Mouse (Mus musculus): Measurements from ENCODE around the gene Zfr2. TPM values are rescaled to one million over a fixed set of nuclear protein-coding genes. Genes with fewer than 3 reads are reported as not detected.

Gene Zfr2
- 8.8 and 10.4 TPM in 2 replicates for polyA plus RNA-seq (2015; fragmentation: Nextera tagmentation; extraction: Ambion mirVana)

- WGBS = 6% methylated on average over 29 of the region's 29 CpGs
- H3K27me3 ChIP-seq (replicated peaks) = peaks cover 31% of the 10 kb centered on the region
These were observed at the start of gene Zfr2 for GRCm38 (mm10) chr10:81232580-81233225. TSS of gene Zfr2 (plus strand) at chr10:81233155.

GRCm38 (mm10) chr10:81183805-81184204 lies 49.1 kb upstream of the Zfr2 start, which contains the start of gene 4930442H23Rik:
TSS of gene 4930442H23Rik (minus strand) at chr10:81183849.
- H3K36me3 ChIP-seq = peaks cover 47% of the 10 kb centered on the region
- no peaks in the 10 kb centered on the region for H3K9me3 ChIP-seq
- no peaks in the 10 kb centered on the region for H3K27me3 ChIP-seq (replicated peaks)
- H3K9ac ChIP-seq = peak within 1 kb of the TSS; percentile 58
- peaks cover 32% of the 10 kb centered on the region for H3K4me1 ChIP-seq
- ATAC-seq (ENCODE audit: insufficient read depth, low FRiP score, low read depth) = no peak
- 76% methylated on average over 5 of the region's 5 CpGs for WGBS
- H3K4me2 ChIP-seq = peak within 1 kb of the TSS; percentile 69
- peak within 1 kb of the TSS; percentile 92 for H3K27ac ChIP-seq
- H3K4me3 ChIP-seq (replicated peaks) = peak within 1 kb of the TSS; percentile 76

More at GRCm38 (mm10) chr10:81232580-81233225, at the start of gene Zfr2:
- Histone ChIP-seq H3K4me1 (peaks cover 10% of the 10 kb centered on the region), H3K4me3 (replicated peaks) (peak within 1 kb of the TSS; percentile 78), H3K4me2 (peak within 1 kb of the TSS; percentile 65), H3K9ac (peak within 1 kb of the TSS; percentile 65), H3K9me3 (no peaks in the 10 kb centered on the region), H3K36me3 (no peaks in the 10 kb centered on the region), H3K27ac (no peak within 1 kb of the TSS)
- ATAC-seq (ENCODE audit: insufficient read depth, low FRiP score, low read depth) = peak; percentile 89

GRCm38 (mm10) chr10:81184765-81185164 lies 48.2 kb upstream of the Zfr2 start:
- Histone ChIP-seq H3K4me1 (peaks cover 22% of the 10 kb centered on the region), H3K9ac (no peak overlapping the region), H3K4me2 (peak overlapping the region; percentile 69; the same call in 1 of the 2 replicates), H3K9me3 (no peaks in the 10 kb centered on the region), H3K27ac (peak overlapping the region; percentile 88), H3K27me3 (replicated peaks) (no peaks in the 10 kb centered on the region), H3K4me3 (replicated peaks) (no peak overlapping the region), H3K36me3 (peaks cover 40% of the 10 kb centered on the region)
- WGBS = 9% methylated on average over 4 of the region's 4 CpGs
- ATAC-seq (ENCODE audit: insufficient read depth, low FRiP score, low read depth) = no peak

- Histone ChIP-seq H3K4me1 (peaks cover 34% of the 10 kb centered on the region), H3K9me3 (no peaks in the 10 kb centered on the region), H3K36me3 (peaks cover 30% of the 10 kb centered on the region), H3K4me3 (replicated peaks) (no peak overlapping the region), H3K27ac (no peak overlapping the region), H3K9ac (no peak overlapping the region), H3K4me2 (no peak overlapping the region), H3K27me3 (replicated peaks) (no peaks in the 10 kb centered on the region)
- no peak for ATAC-seq (ENCODE audit: insufficient read depth, low FRiP score, low read depth)
- WGBS = 93% methylated on average over 9 of the region's 9 CpGs
These were observed 45.8 kb upstream of the Zfr2 start for GRCm38 (mm10) chr10:81187161-81187560.

GRCm38 (mm10) chr10:81189821-81190220 lies 43.1 kb upstream of the Zfr2 start:
- no peak overlapping the region for H3K27ac ChIP-seq
- no peaks in the 10 kb centered on the region for H3K9me3 ChIP-seq
- peaks cover 9% of the 10 kb centered on the region for H3K27me3 ChIP-seq (replicated peaks)
- no peak overlapping the region for H3K4me2 ChIP-seq
- ATAC-seq (ENCODE audit: insufficient read depth, low FRiP score, low read depth) = no peak
- peaks cover 37% of the 10 kb centered on the region for H3K4me1 ChIP-seq
- H3K4me3 ChIP-seq (replicated peaks) = no peak overlapping the region
- peaks cover 24% of the 10 kb centered on the region for H3K36me3 ChIP-seq
- WGBS = 75% methylated on average over 26 of the region's 26 CpGs
- no peak overlapping the region for H3K9ac ChIP-seq

- Histone ChIP-seq H3K27me3 (replicated peaks) (peaks cover 15% of the 10 kb centered on the region), H3K27ac (no peak overlapping the region), H3K36me3 (peaks cover 24% of the 10 kb centered on the region), H3K4me3 (replicated peaks) (no peak overlapping the region), H3K9me3 (no peaks in the 10 kb centered on the region), H3K4me2 (no peak overlapping the region), H3K9ac (no peak overlapping the region), H3K4me1 (peaks cover 37% of the 10 kb centered on the region)
- WGBS = 69% methylated on average over 31 of the region's 31 CpGs
- ATAC-seq (ENCODE audit: insufficient read depth, low FRiP score, low read depth) = no peak
These were observed 42.6 kb upstream of the Zfr2 start for GRCm38 (mm10) chr10:81190236-81190911.

GRCm38 (mm10) chr10:81190912-81191321 lies 42.0 kb upstream of the Zfr2 start:
- no peak for ATAC-seq (ENCODE audit: insufficient read depth, low FRiP score, low read depth)
- Histone ChIP-seq H3K4me3 (replicated peaks) (no peak overlapping the region), H3K27me3 (replicated peaks) (peaks cover 17% of the 10 kb centered on the region), H3K9me3 (no peaks in the 10 kb centered on the region), H3K4me2 (no peak overlapping the region), H3K27ac (peak overlapping the region; percentile 89; the same call in 1 of the 2 replicates), H3K9ac (peak overlapping the region; percentile 7; the same call in 1 of the 2 replicates), H3K4me1 (peaks cover 37% of the 10 kb centered on the region), H3K36me3 (peaks cover 24% of the 10 kb centered on the region)
- WGBS = 59% methylated on average over 6 of the region's 6 CpGs

GRCm38 (mm10) chr10:81191342-81191982 lies 41.5 kb upstream of the Zfr2 start:
- Histone ChIP-seq H3K4me1 (peaks cover 37% of the 10 kb centered on the region), H3K9me3 (no peaks in the 10 kb centered on the region), H3K27me3 (replicated peaks) (peaks cover 20% of the 10 kb centered on the region), H3K9ac (peak overlapping the region; percentile 7; the same call in 1 of the 2 replicates), H3K4me3 (replicated peaks) (peak overlapping the region; percentile 53; the same call in 1 of the 2 replicates), H3K4me2 (peak overlapping the region; percentile 97), H3K27ac (peak overlapping the region; percentile 89), H3K36me3 (peaks cover 24% of the 10 kb centered on the region)
- WGBS = 81% methylated on average over 18 of the region's 18 CpGs
- ATAC-seq (ENCODE audit: insufficient read depth, low FRiP score, low read depth) = no peak

GRCm38 (mm10) chr10:81192270-81192967 lies 40.5 kb upstream of the Zfr2 start:
- peaks cover 20% of the 10 kb centered on the region; the same call in 1 of the 2 replicates for H3K36me3 ChIP-seq
- peaks cover 24% of the 10 kb centered on the region for H3K27me3 ChIP-seq (replicated peaks)
- peak overlapping the region; percentile 53 for H3K4me3 ChIP-seq (replicated peaks)
- 1% methylated on average over 92 of the region's 93 CpGs for WGBS
- peaks cover 37% of the 10 kb centered on the region for H3K4me1 ChIP-seq
- no peaks in the 10 kb centered on the region for H3K9me3 ChIP-seq
- peak overlapping the region; percentile 97 for H3K4me2 ChIP-seq
- peak; percentile 79 for ATAC-seq (ENCODE audit: insufficient read depth, low FRiP score, low read depth)
- peak overlapping the region; percentile 89 for H3K27ac ChIP-seq
- peak overlapping the region; percentile 29 for H3K9ac ChIP-seq

GRCm38 (mm10) chr10:81192968-81193501 lies 39.9 kb upstream of the Zfr2 start:
- ATAC-seq (ENCODE audit: insufficient read depth, low FRiP score, low read depth) = no peak
- WGBS = 5% methylated on average over 19 of the region's 19 CpGs
- Histone ChIP-seq H3K9me3 (no peaks in the 10 kb centered on the region), H3K4me1 (peaks cover 37% of the 10 kb centered on the region), H3K27ac (peak overlapping the region; percentile 89), H3K4me3 (replicated peaks) (peak overlapping the region; percentile 53), H3K36me3 (peaks cover 20% of the 10 kb centered on the region; the same call in 1 of the 2 replicates), H3K27me3 (replicated peaks) (peaks cover 24% of the 10 kb centered on the region), H3K9ac (peak overlapping the region; percentile 26), H3K4me2 (peak overlapping the region; percentile 97)

Data from stomach, embryonic 15.5 days (tissue).